Mouse (Mus musculus) heart, postnatal 10 days (tissue): Measurements from ENCODE around the gene Hadha. TPM values are rescaled to one million over a fixed set of nuclear protein-coding genes. Genes with fewer than 3 reads are reported as not detected.

Experiments used
- DNase-seq, 2 experiments: peaks; one replicate each; pipeline ENCODE4 v3.0.0; 2021
- intact Hi-C: fragments of 180-260 bp; cut with DNase I; formaldehyde crosslinking; loops from one replicate; pipeline ENCODE4 v1.15.1; 2025
- total RNA-seq, 2 experiments: library from RNA; stranded (reverse); gene quantifications; 2 replicates each; pipeline ENCODE4 v1.2.3; 2021

Hadha gene
- total RNA-seq, 2 experiments from 2014 or later, result 1,297 to 1,510 TPM

DNA sequence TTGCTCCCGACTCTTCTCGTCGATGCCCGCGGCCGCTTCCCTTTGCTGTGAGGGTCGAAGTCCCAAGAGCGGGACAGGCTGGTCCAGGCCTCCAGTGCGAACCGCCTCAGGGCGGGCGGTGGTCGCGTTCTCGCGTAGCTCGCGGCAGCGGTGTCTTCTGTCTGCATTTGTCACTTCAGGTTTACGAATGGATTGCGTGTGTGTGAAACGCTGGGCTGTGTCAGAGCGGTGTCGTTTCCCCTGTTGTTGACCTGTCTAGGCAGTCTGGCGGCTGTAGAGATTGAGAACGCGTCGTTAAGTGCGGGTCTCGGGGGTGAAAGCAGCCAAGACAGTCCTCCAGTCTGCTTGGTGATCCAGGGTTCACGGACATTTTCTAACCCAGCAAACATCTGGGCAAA, 432 bp upstream of the Hadha start:
- intact Hi-C loops, result no loop called here
- no peak for DNase-seq

DNA sequence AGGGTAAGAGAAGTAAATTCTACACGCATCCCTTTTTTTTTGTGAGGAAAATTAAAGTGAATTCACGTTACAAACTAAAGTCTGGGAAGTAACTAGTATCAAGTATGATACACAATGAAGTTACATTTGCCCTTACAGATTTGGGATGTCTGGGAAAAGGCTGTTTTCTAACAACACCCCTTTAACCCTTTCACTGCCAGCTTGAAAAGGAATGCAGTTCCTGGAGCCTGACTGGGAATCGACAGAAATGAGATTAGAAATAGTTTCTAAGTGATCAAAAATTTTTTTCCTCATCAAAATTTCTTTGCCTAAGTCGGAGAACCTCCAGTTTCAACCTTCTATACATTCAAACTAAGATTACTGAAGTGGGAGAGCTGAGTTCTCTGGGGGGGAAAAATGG, 949 bp downstream of the Hadha start:
- DNase-seq, result peak in 1 of 2 experiments; percentile 63
- intact Hi-C loops, result no loop called here

DNA sequence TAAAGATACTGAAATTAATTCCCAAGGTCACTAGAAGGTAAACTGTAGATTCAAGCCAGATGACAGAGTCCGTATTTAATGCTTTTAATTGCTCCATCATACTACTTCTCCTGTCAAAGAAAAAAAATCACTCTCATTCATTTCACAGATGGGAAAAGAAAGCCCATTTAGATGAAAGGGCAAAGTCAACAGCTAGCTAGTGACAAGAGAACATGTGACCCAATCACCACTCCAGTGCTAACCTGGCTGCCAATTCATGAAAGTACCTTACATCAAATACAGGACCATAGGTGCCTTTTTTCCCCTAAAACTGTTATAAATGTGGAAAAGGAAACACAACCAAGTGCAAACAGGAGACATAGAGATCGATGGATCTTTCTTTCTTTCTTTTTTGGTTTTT, 1.7 kb downstream of the Hadha start:
- no peak for DNase-seq
- intact Hi-C loops, result no loop called here

DNA sequence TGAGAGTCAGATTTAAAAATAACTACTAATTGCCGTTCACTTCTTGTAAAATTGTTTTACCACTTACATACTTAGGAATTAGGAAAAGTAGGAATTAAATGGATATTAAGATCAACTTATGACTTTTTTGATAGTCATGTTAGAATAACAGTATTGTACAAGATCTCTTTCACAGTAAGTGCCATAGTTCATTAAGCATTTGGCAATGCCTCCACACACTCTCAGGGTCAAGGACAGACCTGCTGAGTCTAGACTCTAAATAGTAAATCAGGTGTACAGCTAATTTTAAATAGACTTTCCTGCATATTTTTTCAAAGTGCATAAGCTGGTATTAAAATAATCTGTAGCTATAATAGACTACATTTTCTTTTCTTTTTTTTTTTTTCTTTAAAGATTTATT, 2.5 kb downstream of the Hadha start:
- DNase-seq, result no peak
- intact Hi-C loops, result no loop called here

DNA sequence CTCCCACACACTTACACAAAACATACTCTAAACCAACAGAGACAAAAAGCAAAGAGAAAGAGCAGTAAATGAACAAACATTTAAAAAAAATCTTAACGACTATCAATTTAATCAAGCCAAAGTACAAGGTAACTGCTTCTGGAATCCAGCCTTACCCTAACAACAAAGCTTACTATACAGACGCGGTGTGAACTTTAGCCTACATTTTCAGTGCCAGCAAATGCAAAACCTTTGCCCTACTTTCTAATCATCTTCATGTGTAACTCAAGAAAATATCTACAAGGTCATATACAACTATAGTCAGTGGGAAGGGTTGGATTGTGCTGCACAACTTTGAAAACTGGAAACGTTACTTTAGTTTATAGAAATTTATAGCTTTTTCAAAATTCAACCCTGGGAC, 3.0 kb downstream of the Hadha start:
- intact Hi-C loops, result no loop called here

DNA sequence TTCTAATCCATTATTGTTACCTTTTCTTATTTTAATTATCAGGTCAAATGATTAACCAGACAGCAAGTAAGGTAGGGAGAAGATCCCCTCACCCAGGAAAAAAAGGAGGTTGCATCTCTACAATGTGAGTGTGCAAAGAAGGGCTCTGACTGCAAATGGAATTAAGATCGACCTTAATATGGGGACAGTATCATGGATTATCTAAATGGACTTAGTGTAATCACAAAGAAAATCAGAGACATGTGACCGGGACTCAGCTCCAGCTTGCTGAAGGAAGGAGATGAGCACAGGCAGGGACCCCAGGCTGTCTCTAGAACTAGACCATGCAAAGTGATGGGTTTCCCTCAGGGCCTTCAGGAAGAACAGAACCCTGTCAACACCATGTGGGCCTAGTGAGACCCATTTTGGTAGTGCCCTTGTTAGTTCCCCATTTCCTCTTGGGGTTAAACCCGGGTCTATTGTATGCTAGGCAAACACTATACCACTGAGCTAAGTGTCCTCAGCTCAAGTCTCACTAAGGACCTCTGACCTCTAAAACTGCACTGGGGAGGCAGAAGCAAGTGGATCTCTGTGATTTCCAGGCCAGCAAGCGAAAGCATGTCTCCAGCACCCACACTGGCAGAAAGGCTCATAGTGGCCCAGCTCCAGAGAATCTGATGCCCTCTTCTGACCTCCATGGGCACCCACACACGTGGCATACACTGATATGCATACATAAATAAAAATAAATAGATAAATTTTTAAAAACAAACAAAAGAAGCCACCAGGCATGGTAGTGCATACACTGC, 6.6 kb downstream of the Hadha start:
- intact Hi-C loops, result no loop called here
- DNase-seq, result no peak

More for the DNA sequence above, 3.0 kb downstream of the Hadha start:
- DNase-seq, result peak; percentile 70 to 76

DNA sequence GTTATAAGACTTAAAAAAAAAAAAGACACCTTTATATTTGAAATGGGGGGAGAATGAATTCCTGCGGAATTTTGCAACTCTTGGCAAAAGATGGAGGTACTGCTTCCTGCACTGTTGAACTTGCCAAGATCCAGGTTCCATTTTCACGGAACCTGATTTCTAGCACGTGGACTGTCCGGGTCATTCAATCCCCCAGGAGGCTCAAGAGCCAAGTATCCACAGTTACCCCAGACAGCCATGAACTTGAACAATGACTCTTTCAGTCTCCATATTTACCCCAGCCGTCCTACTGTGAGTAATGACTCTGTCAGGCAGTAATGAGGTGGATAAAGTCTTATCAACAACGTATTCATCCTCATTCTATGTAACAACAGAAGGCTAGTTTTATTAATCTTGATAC, 8.4 kb downstream of the Hadha start:
- intact Hi-C loops, result no loop called here
- no peak for DNase-seq

DNA sequence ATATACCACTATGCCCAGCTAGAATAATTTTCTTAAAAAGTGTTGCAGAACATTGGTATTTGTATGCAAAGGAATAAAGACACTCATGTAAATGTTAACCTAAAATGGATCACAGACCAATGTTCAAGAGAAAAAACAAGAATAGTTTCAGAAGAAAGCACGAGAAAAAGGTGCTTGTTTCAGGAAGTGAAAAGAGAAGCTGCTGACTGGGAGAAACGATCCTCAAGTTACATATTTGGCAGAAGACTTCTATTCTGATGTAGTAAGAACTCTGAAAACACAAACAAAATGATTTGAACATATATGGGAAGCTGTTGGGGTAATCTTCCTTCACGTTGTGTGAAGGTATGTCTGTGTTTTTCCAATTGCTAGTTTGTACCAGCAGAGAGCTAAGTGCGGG, 16.8 kb downstream of the Hadha start:
- intact Hi-C loops, result loop anchor here (5.0 kb wide), 1 partner anchor 49 kb away; no protein-coding TSS in a partner anchor
- DNase-seq, result no peak

DNA sequence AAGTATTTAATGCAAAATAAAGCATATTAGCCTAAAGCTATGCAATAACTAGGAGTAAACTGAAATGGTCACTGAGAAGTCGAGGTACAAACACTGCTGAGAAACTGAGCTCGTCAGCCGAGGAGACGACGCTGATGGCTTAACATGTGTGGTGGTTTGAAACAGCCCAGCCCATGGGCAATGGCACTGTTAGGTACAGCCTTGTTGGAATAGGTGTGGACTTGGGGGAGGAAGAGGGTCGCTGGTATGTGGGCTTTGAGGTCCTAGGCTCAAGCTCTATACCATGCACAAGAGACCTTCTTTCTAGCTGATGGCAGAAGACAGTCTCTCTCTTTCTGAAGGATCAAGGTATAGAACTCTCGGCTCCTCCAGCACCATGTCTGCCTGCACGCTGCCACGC, 17.7 kb downstream of the Hadha start:
- intact Hi-C loops, result loop anchor here (5.0 kb wide), 1 partner anchor 50 kb away; no protein-coding TSS in a partner anchor
- DNase-seq, result no peak

DNA sequence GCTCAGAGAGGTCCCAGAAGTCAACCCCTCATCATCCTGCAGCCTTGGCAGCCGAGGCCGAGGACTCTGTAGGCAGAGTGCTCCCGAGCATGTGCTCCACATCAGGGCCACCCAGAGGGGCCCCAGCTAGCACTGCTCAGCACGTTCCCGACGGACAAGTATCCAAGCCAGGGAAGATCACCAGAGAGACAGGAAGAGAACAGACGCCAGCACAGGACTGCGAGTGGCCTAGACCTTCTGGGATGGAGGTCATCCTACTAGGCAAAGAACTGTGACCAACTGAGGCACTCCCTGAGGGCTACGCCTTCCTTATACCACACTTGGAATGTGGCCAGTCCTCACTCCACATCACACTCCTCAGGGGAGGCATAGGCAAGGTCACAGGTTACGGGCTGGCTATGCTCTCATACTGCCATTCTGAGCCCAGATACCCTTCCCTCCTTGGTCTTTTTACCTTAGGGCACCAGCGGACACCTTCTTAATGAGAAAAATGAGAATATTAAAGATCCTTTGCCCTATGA, 19.2 kb downstream of the Hadha start:
- intact Hi-C loops, result loop anchor here (5.0 kb wide), 1 partner anchor 52 kb away; no protein-coding TSS in a partner anchor
- no peak for DNase-seq

DNA sequence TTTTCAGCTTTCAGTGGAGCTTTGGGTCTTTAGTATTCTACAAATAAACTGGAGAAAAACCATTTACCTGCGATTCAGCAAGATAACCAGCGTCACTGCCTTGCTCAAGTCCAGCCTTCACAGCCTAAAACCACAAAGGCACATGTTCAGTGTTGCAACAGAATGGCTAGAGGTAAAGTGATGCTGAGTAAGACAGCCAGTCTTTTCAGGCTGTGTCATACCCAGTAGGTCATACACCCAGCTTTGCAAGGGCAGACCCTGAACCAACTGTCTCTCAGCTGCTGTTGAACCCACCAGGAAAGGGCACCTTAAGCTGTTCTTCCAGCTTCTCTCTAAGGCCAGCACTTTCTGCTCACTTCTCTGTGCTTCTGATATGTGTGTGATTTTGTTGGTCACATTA, 22.8 kb downstream of the Hadha start:
- intact Hi-C loops, result no loop called here
- DNase-seq, result no peak

DNA sequence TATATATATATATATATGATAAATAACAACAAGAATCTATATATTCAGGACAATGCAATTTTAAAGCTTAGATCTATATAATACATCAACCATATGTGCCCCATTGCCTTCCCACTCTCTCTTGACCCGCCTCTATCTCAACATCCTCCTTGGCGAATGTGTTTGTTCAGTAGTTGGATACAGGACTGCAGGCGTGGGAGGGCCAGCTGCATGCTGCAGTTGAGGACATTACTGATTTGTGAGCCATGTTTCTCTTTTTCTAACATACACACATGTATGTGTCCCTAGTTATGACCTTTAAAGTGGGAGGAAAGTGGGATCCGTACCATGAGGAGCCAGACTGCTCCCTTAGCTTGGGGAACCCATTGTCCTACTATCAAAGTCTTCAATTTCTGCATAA, 23.7 kb downstream of the Hadha start:
- intact Hi-C loops, result no loop called here
- no peak for DNase-seq

DNA sequence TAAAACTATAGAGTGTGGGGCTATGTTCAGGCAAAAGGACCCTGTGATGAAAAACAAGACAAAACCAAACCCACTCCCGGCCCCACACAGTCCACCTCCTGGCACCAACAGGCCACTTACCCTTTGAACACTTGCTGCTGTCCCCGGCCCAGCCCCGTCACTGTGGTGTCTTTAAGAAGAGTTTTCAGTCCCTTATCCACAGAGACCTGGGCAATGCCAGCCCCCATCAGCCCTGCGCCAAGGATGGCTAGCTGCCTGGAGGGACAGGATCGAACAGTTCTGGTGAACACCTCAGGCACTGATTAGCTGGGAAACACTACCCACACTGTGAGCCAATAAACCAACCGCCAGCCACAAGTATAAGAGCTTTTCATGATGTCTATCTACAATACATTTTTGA, 26.3 kb downstream of the Hadha start:
- intact Hi-C loops, result no loop called here
- DNase-seq, result no peak

DNA sequence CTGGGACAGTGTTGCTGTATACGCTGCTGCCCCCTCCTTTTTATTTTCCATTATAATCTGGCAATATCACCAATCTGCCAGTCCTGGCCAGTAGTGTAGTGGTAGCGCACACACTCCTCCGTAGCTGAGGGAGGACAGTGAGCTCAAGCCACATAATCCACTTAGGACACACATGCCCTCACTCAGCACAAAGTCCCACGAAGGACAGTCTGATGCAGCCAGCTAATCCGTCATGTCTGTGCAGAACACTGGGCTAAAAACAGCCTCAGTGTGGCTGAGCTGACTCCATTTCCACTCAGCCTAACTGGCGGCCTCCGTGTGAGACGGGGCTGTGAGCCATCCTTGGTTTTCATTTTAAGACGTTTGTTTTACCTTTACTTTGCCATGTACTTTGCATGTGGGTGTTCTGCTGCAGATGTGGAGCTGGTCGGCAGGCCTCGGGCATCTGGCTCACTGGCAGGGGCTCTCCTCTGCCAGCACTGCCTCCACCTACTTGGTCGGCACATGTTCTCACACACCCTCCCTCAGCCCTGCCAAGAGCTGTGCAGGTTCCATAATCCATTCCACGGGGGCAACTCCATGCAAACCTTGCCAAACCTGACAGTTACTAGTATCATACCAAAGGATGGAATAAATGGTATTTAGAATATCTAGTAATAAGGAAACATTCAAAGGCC, 26.9 kb downstream of the Hadha start:
- no peak for DNase-seq
- intact Hi-C loops, result no loop called here

DNA sequence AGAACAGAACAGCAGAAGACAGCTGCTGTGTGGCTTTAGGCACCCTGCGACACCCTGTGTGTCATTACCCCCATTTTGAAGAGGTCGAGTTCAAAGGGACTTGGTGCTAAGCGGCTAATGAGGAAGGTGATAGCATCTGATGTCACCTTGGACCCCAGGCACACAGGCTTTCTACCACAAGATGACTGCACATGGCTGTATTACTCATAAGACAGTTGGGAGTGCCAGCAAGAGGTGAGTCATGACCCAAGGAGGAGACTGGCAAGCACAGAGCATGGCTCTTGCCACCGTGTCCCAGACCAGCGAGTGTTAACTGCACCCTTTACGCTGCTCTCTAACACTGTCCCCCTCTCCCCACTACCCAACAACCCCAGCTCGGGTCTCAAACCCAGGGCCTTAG, 28.2 kb downstream of the Hadha start:
- DNase-seq, result no peak
- intact Hi-C loops, result no loop called here

DNA sequence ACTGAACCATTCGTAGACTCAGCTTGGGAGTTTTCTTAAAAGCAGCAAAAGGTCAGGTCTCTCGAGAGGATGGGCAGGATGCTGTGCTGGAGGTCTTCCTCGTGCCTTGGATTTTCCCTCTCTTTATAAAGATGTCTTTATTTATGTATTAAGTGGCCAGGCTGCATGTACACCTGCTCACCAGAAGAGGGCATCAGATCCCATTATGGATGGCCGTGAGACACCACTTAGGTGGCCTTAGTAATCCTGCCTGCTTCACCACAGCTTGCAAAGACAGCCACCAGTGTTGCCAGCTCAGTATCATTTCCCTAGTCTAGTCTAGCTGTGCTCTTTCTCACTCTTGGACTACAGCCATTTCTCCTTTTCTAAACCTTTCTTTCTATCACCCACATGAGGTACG, 29.4 kb downstream of the Hadha start:
- DNase-seq, result peak; percentile 48 to 57
- intact Hi-C loops, result no loop called here

DNA sequence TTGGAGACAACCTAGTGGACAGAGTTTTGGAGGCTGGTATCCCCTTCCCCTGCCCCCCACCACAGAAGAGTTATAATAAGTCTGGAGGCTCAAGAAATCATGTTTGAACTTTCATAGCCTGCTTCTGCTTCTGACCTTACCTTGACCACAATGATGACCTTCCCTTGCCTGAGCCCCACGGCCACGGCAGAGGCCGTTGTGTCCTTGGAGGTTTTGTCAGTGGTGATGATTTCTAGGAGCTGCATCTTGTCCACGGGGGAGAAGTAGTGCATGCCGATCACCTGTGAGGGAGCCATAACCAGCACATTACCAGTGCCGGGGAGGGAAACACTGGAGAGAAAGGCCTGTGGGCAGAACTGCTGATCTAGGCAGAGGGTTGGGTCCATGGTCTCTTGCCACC, 32.5 kb downstream of the Hadha start:
- DNase-seq, result no peak
- intact Hi-C loops, result no loop called here

DNA sequence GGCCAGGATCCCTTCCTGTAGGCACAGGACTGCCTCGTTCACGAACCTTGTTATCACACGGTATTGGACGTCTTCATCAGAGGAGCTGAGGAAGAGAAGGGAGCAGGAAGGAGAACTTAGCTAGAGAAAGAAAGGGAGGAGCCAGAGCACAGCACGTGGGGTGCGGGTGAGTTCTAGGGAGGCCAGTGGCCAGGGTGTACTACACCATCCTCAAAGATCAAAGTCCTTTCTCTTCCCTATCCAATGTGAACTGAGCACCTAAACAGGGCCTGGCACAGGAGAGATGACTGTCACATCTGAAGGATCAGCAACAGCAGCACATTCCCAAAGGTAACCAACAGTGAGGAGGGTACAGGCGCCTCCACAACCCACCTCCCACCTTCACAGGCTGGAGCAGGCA, 34.9 kb downstream of the Hadha start:
- intact Hi-C loops, result no loop called here
- no peak for DNase-seq

DNA sequence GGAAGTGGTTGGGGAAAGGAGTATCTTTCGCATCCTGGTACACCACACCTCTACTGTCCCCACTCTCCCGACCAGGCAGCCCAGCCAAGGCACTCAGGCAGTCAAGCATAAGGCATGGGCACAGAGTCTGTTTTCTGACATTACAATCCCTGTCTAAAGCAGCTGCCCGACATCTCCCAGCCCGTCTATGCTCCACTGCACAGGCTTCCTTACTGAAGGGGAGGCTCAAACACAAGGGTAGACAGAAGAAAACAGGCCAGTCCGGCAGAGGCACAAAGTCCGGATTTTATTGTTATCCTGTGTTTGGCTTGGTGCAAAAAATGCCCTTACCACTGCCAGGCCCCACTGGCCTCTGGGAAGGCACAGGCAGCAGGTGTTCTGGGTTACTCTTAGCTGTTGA, 35.8 kb downstream of the Hadha start:
- no peak for DNase-seq
- intact Hi-C loops, result loop anchor here (10.0 kb wide), 1 partner anchor 294 kb away; no protein-coding TSS in a partner anchor

DNA sequence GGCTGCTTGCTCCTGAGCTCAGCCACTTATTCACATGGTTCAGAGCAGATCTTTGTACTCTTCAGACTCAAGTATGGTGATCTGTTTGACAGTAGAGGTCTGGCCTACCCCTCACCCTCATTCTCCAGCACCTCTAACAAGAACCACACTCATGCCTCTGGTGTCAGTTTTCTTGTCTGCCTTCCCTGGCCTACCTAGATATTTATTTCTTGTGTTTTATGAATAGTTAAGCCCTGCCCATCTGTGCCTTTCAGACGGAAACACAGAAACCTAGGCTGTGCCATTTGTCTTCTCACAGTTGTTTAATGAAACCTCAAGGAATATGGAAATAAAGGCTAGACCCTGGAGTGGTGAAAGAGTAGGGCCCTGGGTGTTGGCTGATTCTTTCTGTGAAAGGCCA, 36.9 kb downstream of the Hadha start:
- DNase-seq, result no peak
- intact Hi-C loops, result loop anchor here (10.0 kb wide), 1 partner anchor 293 kb away; no protein-coding TSS in a partner anchor

DNA sequence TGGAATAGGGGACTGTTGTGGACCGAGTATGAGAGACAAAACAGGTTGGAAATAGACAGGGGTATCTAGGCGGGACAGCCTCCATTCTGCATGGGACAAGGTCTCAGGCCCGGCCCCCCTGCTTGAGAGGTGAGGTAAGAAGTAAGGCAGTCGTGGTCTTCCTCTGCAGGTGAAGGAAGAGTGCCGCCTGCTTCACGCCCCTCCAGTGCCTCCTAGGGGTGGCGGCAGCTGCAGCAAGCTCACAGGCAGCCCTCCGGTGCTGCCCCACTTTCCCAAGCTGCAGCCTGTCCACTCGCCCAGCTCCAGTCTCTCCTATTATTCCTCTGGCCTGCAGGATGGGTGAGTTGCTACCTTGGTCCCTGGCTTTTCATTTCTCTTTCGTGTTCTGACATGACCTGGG, 39.2 kb downstream of the Hadha start:
- intact Hi-C loops, result loop anchor here (10.0 kb wide), 1 partner anchor 291 kb away; no protein-coding TSS in a partner anchor
- DNase-seq, result no peak

DNA sequence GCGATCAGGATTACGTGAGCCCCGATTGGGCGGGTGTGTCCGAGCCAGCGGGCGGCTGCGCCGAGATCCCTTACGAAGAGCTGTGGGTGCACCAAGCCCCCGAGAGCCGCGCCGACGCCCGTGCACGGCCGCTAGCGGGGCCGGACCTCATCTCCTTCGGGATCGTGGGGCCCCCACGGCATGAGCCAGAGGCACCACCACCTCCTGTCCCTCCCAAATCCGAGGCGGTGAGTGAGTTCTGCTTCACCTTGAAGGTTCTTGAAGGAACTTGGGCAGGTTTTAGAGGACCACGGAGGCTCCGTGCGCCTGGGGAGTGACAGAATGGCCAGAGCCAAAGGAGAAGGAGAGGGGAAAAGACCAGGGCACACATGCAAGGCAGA, 40.2 kb downstream of the Hadha start:
- no peak for DNase-seq
- intact Hi-C loops, result loop anchor here (10.0 kb wide), 1 partner anchor 290 kb away; no protein-coding TSS in a partner anchor
